Mouse (Mus musculus) myocyte (in vitro differentiated cells): ENCODE measurements around the gene Acot11. TPM values are rescaled to one million over a fixed set of nuclear protein-coding genes. Genes with fewer than 3 reads are reported as not detected.
"Not testable (repeated sequence)": the region's sequence is repeated elsewhere in the genome, so short reads cannot be mapped to it uniquely, and the experiment has no call there.

Experiments used
- H3K27me3 ChIP-seq: one replicate; pipeline ENCODE4 v1.6.1; 2011; ENCODE audit not compliant: control insufficient read depth, insufficient read depth, insufficient read length
- H3K36me3 ChIP-seq: one replicate; pipeline ENCODE4 v1.6.1; 2011; ENCODE audit not compliant: control insufficient read depth, insufficient read depth
- H3K4me2 ChIP-seq: one replicate; pipeline ENCODE4 v1.6.1; 2011; ENCODE audit warnings: low read depth, control low read depth
- H3K4me3 ChIP-seq: one replicate; pipeline ENCODE4 v1.5.1; 2011; ENCODE audit warnings: mild to moderate bottlenecking, control low read depth, moderate library complexity
- H3K79me2 ChIP-seq: one replicate; pipeline ENCODE4 v1.6.1; 2011; ENCODE audit not compliant: control insufficient read depth, insufficient read depth
- H3ac ChIP-seq: one replicate; pipeline ENCODE4 v1.6.1; 2011; ENCODE audit not compliant: control insufficient read depth, insufficient read length
- CEBPB ChIP-seq: IDR thresholded peaks from 2 replicates; pipeline ENCODE4 v1.6.1; 2011; ENCODE audit warnings: mild to moderate bottlenecking, moderate library complexity; ENCODE audit not compliant: poor library complexity, insufficient read depth, severe bottlenecking
- E2F4 ChIP-seq: IDR thresholded peaks from one replicate; pipeline ENCODE4 v1.6.1; 2011; ENCODE audit warnings: mild to moderate bottlenecking, control low read depth, moderate library complexity; ENCODE audit not compliant: insufficient read depth
- MAX ChIP-seq: IDR thresholded peaks from one replicate; pipeline ENCODE4 v1.6.1; 2011; ENCODE audit warnings: low read depth, mild to moderate bottlenecking, control low read depth
- MYOD1 ChIP-seq, 3 experiments: IDR thresholded peaks; one replicate each; pipeline ENCODE4 v1.6.1; 2011; ENCODE audit warnings: control low read depth in 2 of 3, low read depth in 2 of 3, mild to moderate bottlenecking in 2 of 3, moderate library complexity in 1 of 3; ENCODE audit not compliant: insufficient read length in 2 of 3, control insufficient read depth in 1 of 3
- MYOG ChIP-seq, 3 experiments: IDR thresholded peaks; one replicate each; pipeline ENCODE4 v1.6.1; 2011; ENCODE audit warnings: control low read depth in 2 of 3, low read depth in 2 of 3, mild to moderate bottlenecking in 2 of 3; ENCODE audit not compliant: insufficient read length in 2 of 3, control insufficient read depth in 1 of 3, insufficient read depth in 1 of 3
- POLR2A ChIP-seq: IDR thresholded peaks from one replicate; pipeline ENCODE4 v1.6.1; 2011; ENCODE audit warnings: low read depth, mild to moderate bottlenecking, control low read depth, moderate library complexity; ENCODE audit not compliant: insufficient read length
- POLR2AphosphoS2 ChIP-seq: IDR thresholded peaks from one replicate; pipeline ENCODE4 v1.6.1; 2011; ENCODE audit warnings: low read depth, control low read depth; ENCODE audit not compliant: insufficient read length
- REST ChIP-seq: IDR thresholded peaks from one replicate; pipeline ENCODE4 v1.6.1; 2011; ENCODE audit warnings: mild to moderate bottlenecking, control low read depth, moderate library complexity; ENCODE audit not compliant: insufficient read depth, insufficient read length
- SRF ChIP-seq: IDR thresholded peaks from one replicate; pipeline ENCODE4 v1.6.1; 2011; ENCODE audit warnings: low read depth; ENCODE audit not compliant: control insufficient read depth, insufficient read length
- TCF12 ChIP-seq: IDR thresholded peaks from one replicate; pipeline ENCODE4 v1.6.1; 2011; ENCODE audit warnings: mild to moderate bottlenecking, control low read depth; ENCODE audit not compliant: poor library complexity, insufficient read depth, severe bottlenecking
- TCF3 ChIP-seq: IDR thresholded peaks from one replicate; pipeline ENCODE4 v1.6.1; 2011; ENCODE audit warnings: low read depth, control low read depth; ENCODE audit not compliant: insufficient read length
- USF1 ChIP-seq: IDR thresholded peaks from one replicate; pipeline ENCODE4 v1.6.1; 2011; ENCODE audit warnings: low read depth, mild to moderate bottlenecking, control low read depth, moderate library complexity
- polyA plus RNA-seq: library from polyadenylated mRNA; unstranded; fragments of >200 nt; fragmentation: generic; extraction: Trizol; gene quantifications from one replicate; pipeline ENCODE4 v1.2.1, GENCODE M21; 2012; ENCODE audit warnings: missing spikeins

Acot11 gene
- polyA plus RNA-seq, 1 experiment = 1.9 TPM

DNA sequence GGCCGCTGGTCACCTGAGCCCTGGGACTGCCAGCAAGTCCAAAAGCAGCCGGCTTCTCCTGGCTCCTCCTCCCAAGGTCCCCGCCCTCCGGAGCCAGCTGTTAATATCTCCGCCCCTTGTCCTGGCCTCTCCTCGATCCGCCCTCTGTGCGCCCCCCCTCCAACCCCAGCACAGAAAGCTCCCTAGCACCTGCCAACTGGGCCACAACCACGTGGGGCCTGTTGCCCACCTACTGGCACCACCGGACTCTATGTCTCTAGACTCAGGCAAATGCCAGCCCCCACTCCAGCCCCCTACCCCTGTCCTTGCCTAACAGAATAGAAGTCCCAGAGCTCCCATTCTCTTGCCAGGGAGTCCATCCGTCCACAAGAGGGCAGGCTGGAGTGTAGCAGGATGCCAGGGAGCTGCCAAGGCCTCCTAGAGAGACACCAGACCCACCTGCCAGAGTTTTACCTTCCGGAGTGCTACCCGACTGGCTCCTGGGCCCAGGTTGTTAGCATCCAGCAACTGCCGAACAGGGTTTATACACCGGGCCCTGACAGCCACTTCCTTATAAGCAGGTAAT is 4.9 kb downstream of the Acot11 start:
- no peak overlapping the region for H3ac ChIP-seq
- no peaks in the 10 kb centered on the region for H3K27me3 ChIP-seq
- peak overlapping the region; percentile 12 for H3K4me3 ChIP-seq
- no peaks in the 10 kb centered on the region for H3K36me3 ChIP-seq
- peak overlapping the region; percentile 83 for H3K4me2 ChIP-seq
- H3K79me2 ChIP-seq = no peaks in the 10 kb centered on the region
- TF ChIP-seq MAX (no peak), MYOD1 (IDR thresholded peaks at IDR 0.05; ENCODE audit: control insufficient read depth in 1 of 3, insufficient read length in 2 of 3, low read depth in 2 of 3) (peak in 1 of 3 experiments; percentile 59), MYOG (IDR thresholded peaks at IDR 0.05; ENCODE audit: control insufficient read depth in 1 of 3, insufficient read depth in 1 of 3, insufficient read length in 2 of 3, low read depth in 2 of 3) (peak in 2 of 3 experiments; percentile 33 to 55), CEBPB (no peak), TCF12 (no peak), POLR2A (peak; percentile 32)

DNA sequence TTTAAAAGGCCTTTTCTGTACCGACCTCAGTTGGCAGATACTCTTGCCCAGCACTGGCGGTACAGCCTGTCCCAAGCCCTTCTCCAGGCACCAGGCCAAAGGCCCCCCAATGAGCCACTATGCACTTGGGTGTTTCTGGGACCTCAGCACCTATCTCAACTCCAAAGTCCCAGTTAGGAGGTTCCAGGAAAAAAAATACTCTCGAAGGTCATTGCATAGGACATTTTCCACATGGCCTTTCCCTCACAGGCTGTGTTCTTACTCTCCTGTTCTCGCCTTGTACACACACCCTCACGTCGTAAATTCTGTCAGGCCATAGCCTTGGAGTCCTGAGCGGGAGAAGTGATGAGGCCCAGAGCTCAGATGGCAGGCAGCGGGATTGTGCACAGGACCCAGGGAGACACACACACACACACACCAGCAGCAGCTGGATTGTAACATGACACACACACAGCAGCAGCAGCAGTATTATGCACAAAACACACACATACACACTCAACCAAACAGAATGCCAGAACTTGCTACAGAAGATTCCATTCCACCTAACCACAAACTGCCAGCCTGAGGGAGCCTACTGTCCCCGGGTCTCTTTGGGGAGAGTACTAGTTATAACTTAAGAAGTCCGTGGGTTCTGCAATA is 5.8 kb downstream of the Acot11 start:
- Histone ChIP-seq H3K36me3 (no peaks in the 10 kb centered on the region), H3ac (no peak overlapping the region), H3K27me3 (no peaks in the 10 kb centered on the region), H3K4me3 (peak overlapping the region; percentile 12), H3K4me2 (peak overlapping the region; percentile 83), H3K79me2 (no peaks in the 10 kb centered on the region)
- TF ChIP-seq MYOD1 (IDR thresholded peaks at IDR 0.05; ENCODE audit: control insufficient read depth in 1 of 3, insufficient read length in 2 of 3, low read depth in 2 of 3) (peak in 2 of 3 experiments; percentile 57 to 62), USF1 (no peak), MYOG (IDR thresholded peaks at IDR 0.05; ENCODE audit: control insufficient read depth in 1 of 3, insufficient read depth in 1 of 3, insufficient read length in 2 of 3, low read depth in 2 of 3) (peak in 2 of 3 experiments; percentile 41 to 49)

DNA sequence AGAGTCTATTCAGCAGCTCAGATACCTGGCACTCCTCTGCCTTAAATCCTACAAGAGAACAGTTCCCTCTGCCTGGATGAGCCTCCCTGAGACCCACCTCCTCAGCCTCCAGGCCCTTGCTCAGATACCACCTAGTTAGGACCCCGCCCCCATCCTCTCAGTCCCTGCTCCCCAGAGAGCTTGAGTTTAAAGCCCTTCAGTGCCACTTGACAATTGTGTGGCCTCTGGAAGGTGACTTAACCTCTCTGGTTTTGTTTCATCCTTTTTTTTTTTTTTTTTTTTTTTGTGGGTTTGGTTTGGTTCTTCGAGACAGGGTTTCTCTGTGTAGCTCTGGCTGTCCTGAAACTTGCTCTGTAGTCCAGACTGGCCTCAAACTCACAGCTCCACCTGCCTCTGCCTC is 9.5 kb downstream of the Acot11 start:
- no peak for TF ChIP-seq SRF
- no peak for TF ChIP-seq POLR2A
- no peak for TF ChIP-seq MAX
- no peak for TF ChIP-seq E2F4
- TF ChIP-seq CEBPB = no peak
- no peak for TF ChIP-seq MYOD1 (IDR thresholded peaks at IDR 0.05; ENCODE audit: control insufficient read depth in 1 of 3, insufficient read length in 2 of 3, low read depth in 2 of 3)
- no peak for TF ChIP-seq POLR2AphosphoS2
- no peak for TF ChIP-seq TCF3
- TF ChIP-seq REST = no peak
- no peak for TF ChIP-seq MYOG (IDR thresholded peaks at IDR 0.05; ENCODE audit: control insufficient read depth in 1 of 3, insufficient read depth in 1 of 3, insufficient read length in 2 of 3, low read depth in 2 of 3)
- no peak for TF ChIP-seq USF1
- TF ChIP-seq TCF12 = no peak
- no peak overlapping the region for H3ac ChIP-seq
- H3K4me2 ChIP-seq = no peak overlapping the region
- H3K79me2 ChIP-seq = no peaks in the 10 kb centered on the region
- no peaks in the 10 kb centered on the region for H3K27me3 ChIP-seq
- no peaks in the 10 kb centered on the region for H3K36me3 ChIP-seq
- H3K4me3 ChIP-seq = no peak overlapping the region

DNA sequence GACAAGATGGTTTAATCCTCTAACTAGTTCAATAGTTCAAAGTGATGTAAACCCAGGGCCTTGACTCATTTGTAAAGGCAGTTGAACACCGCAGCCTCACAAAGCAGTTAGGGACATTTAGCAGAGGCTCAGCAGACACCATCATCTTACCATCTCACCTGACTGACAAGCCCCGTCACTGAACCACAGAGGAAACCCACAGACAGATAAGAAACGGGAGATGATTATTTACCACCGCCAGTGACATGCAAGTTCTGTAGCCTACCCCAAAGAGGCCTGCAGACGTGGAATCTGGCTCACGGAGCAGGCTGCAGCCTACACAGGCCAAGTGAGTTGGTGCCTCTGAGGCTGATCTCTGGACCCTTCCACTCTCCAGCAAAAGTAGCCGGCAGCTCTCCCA is 10.6 kb downstream of the Acot11 start:
- no peak overlapping the region for H3K4me3 ChIP-seq
- H3K4me2 ChIP-seq = no peak overlapping the region
- H3K27me3 ChIP-seq = no peaks in the 10 kb centered on the region
- no peak overlapping the region for H3ac ChIP-seq
- TF ChIP-seq TCF12 = no peak
- no peak for TF ChIP-seq USF1
- no peak for TF ChIP-seq E2F4
- no peak for TF ChIP-seq MAX
- no peak for TF ChIP-seq MYOG (IDR thresholded peaks at IDR 0.05; ENCODE audit: control insufficient read depth in 1 of 3, insufficient read depth in 1 of 3, insufficient read length in 2 of 3, low read depth in 2 of 3)
- no peak for TF ChIP-seq CEBPB
- TF ChIP-seq POLR2A = no peak
- no peak for TF ChIP-seq TCF3
- no peak for TF ChIP-seq MYOD1 (IDR thresholded peaks at IDR 0.05; ENCODE audit: control insufficient read depth in 1 of 3, insufficient read length in 2 of 3, low read depth in 2 of 3)
- TF ChIP-seq POLR2AphosphoS2 = no peak
- no peak for TF ChIP-seq REST
- TF ChIP-seq SRF = no peak
- H3K79me2 ChIP-seq = no peaks in the 10 kb centered on the region
- H3K36me3 ChIP-seq = no peaks in the 10 kb centered on the region

DNA sequence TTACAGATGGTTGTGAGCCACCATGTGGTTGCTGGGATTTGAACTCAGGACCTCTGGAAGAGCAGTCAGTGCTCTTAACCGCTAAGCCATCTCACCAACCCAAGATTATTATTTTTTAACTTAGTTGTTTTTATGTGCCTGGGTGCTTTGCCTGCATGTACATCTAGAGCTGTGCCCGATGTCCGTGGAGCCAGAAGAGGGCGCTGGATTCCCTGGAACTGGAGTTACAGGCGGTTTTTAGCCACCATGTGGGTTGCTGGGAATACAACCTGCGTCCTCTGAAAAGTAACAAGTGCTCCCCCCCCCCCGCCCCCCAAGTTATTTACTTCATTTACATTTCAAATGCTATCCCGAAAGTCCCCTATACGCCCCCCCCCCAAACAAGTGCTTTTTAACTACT is 11.0 kb downstream of the Acot11 start:
- H3K79me2 ChIP-seq, H3K4me2 ChIP-seq, H3K36me3 ChIP-seq: not testable (repeated sequence)

More for the DNA sequence above, 11.0 kb downstream of the Acot11 start:
- not testable (repeated sequence) for H3K27me3 ChIP-seq, H3K4me3 ChIP-seq, H3ac ChIP-seq
